In genomic region chrX:38473537-38474299, GRCm38 (mm10) we compare ENCODE assay signal across 8 mouse cellular contexts. TPM values are rescaled to one million over a fixed set of nuclear protein-coding genes. Genes with fewer than 3 reads are reported as not detected.
DNase-seq lines count a peak whose midpoint lies in the region; ATAC-seq and TF ChIP-seq lines count a peak whose summit lies in the region.

No protein-coding gene starts in this region.

- peak overlapping the region; percentile 72 for H3K4me3 ChIP-seq in erythroblast, embryonic 14.5 days (replicated peaks)
- H3K4me3 ChIP-seq in heart, embryonic 12.5 days, result peak overlapping the region; percentile 55
- peak overlapping the region; percentile 37 for H3K4me3 ChIP-seq in kidney, postnatal 0 days (replicated peaks; ENCODE audit: low read depth, low read length)
- peak overlapping the region; percentile 52 for H3K4me3 ChIP-seq in liver, embryonic 11.5 days (ENCODE audit: low read depth, low read length)
- peak overlapping the region; percentile 38 for H3K4me3 ChIP-seq in stomach, embryonic 14.5 days (ENCODE audit: low read depth, low read length)

- peak overlapping the region; percentile 51; the same call in 1 of the 2 replicates for H3K9ac ChIP-seq in heart, embryonic 12.5 days
- peak overlapping the region; percentile 46; the same call in 1 of the 2 replicates for H3K9ac ChIP-seq in kidney, postnatal 0 days (ENCODE audit: low read depth, low read length)
- H3K9ac ChIP-seq in liver, embryonic 11.5 days (ENCODE audit: low read depth, low read length), result peak overlapping the region; percentile 52
- no peak overlapping the region; the same call in 1 of the 2 replicates for H3K9ac ChIP-seq in stomach, embryonic 14.5 days (replicated peaks; ENCODE audit: low read depth, low read length)

- peaks cover 7% of the 10 kb centered on the region for H3K4me1 ChIP-seq in erythroblast, embryonic 14.5 days (ENCODE audit: control insufficient read depth)
- H3K4me1 ChIP-seq in heart, embryonic 12.5 days (replicated peaks), result no peaks in the 10 kb centered on the region
- no peaks in the 10 kb centered on the region for H3K4me1 ChIP-seq in kidney, postnatal 0 days (replicated peaks; ENCODE audit: insufficient read depth, low read length)
- no peaks in the 10 kb centered on the region for H3K4me1 ChIP-seq in liver, embryonic 11.5 days (replicated peaks; ENCODE audit: control insufficient read depth, insufficient read depth, low read length)
- no peaks in the 10 kb centered on the region for H3K4me1 ChIP-seq in stomach, embryonic 14.5 days (ENCODE audit: control insufficient read depth, insufficient read depth, low read length)

- peak overlapping the region; percentile 53 for H3K4me2 ChIP-seq in heart, embryonic 12.5 days
- peak overlapping the region; percentile 48 for H3K4me2 ChIP-seq in kidney, postnatal 0 days (ENCODE audit: low read length)
- H3K4me2 ChIP-seq in liver, embryonic 11.5 days, result peak overlapping the region; percentile 53
- peak overlapping the region; percentile 25; the same call in 1 of the 2 replicates for H3K4me2 ChIP-seq in stomach, embryonic 14.5 days (replicated peaks; ENCODE audit: low read depth, low read length)

- peak; percentile 65 for TF ChIP-seq CTCF in kidney, postnatal 0 days (IDR thresholded peaks at IDR 0.05; ENCODE audit: low read depth)

- WGBS in heart, embryonic 12.5 days, result 14% methylated on average over 32 of the region's 32 CpGs
- WGBS in kidney, postnatal 0 days, result 25% methylated on average over 32 of the region's 32 CpGs
- 11% methylated on average over 32 of the region's 32 CpGs for WGBS in liver, embryonic 11.5 days
- WGBS in stomach, embryonic 14.5 days, result 17% methylated on average over 32 of the region's 32 CpGs

- no peaks in the 10 kb centered on the region for H3K36me3 ChIP-seq in erythroblast, embryonic 14.5 days (ENCODE audit: control insufficient read depth)
- H3K36me3 ChIP-seq in heart, embryonic 12.5 days, result no peaks in the 10 kb centered on the region
- H3K36me3 ChIP-seq in kidney, postnatal 0 days (ENCODE audit: insufficient read depth, low read length), result no peaks in the 10 kb centered on the region
- no peaks in the 10 kb centered on the region for H3K36me3 ChIP-seq in liver, embryonic 11.5 days (ENCODE audit: control insufficient read depth, insufficient read depth, low read length)
- H3K36me3 ChIP-seq in stomach, embryonic 14.5 days (ENCODE audit: control insufficient read depth, insufficient read depth, low read length), result no peaks in the 10 kb centered on the region

- peak; percentile 64 to 70 for DNase-seq in B cell, adult 2 months
- DNase-seq in brain, adult 2 months (ENCODE audit: low read depth, low spot score), result peak; percentile 90
- DNase-seq in kidney, postnatal 0 days (ENCODE audit: low spot score), result peak; percentile 93
- DNase-seq in liver, embryonic 11.5 days (ENCODE audit: low spot score), result peak; percentile 64
- peak; percentile 61 for DNase-seq in naive thymus-derived CD4-positive, alpha-beta T cell, adult 2 months (ENCODE audit: low read depth)

- H3K27me3 ChIP-seq in erythroblast, embryonic 14.5 days (ENCODE audit: control insufficient read depth), result no peaks in the 10 kb centered on the region
- H3K27me3 ChIP-seq in heart, embryonic 12.5 days (replicated peaks), result no peaks in the 10 kb centered on the region
- H3K27me3 ChIP-seq in kidney, postnatal 0 days (ENCODE audit: insufficient read depth, low read length), result no peaks in the 10 kb centered on the region
- no peaks in the 10 kb centered on the region for H3K27me3 ChIP-seq in liver, embryonic 11.5 days (replicated peaks; ENCODE audit: control insufficient read depth, insufficient read depth, low read length)
- H3K27me3 ChIP-seq in stomach, embryonic 14.5 days (ENCODE audit: control insufficient read depth, insufficient read depth, low read length), result no peaks in the 10 kb centered on the region

- H3K9me3 ChIP-seq in erythroblast, embryonic 14.5 days (ENCODE audit: control insufficient read depth, low read length), result no peaks in the 10 kb centered on the region
- H3K9me3 ChIP-seq in heart, embryonic 12.5 days (replicated peaks), result no peaks in the 10 kb centered on the region
- no peaks in the 10 kb centered on the region for H3K9me3 ChIP-seq in kidney, postnatal 0 days (replicated peaks; ENCODE audit: low read length)
- H3K9me3 ChIP-seq in liver, embryonic 11.5 days (ENCODE audit: control insufficient read depth, low read length), result no peaks in the 10 kb centered on the region
- H3K9me3 ChIP-seq in stomach, embryonic 14.5 days (ENCODE audit: control insufficient read depth, low read depth, low read length), result no peaks in the 10 kb centered on the region

- H3K27ac ChIP-seq in heart, embryonic 12.5 days (ENCODE audit: poor library complexity, severe bottlenecking), result peak overlapping the region; percentile 92
- peak overlapping the region; percentile 92 for H3K27ac ChIP-seq in kidney, postnatal 0 days
- peak overlapping the region; percentile 85 for H3K27ac ChIP-seq in liver, embryonic 11.5 days (ENCODE audit: low read depth, low read length)
- peak overlapping the region; percentile 89 for H3K27ac ChIP-seq in stomach, embryonic 14.5 days (ENCODE audit: low read length)

- peak; percentile 99 for ATAC-seq in heart, embryonic 12.5 days (ENCODE audit: insufficient number of reproducible peaks, low FRiP score)
- ATAC-seq in kidney, postnatal 0 days (replicated peaks; ENCODE audit: low FRiP score, low read depth), result peak; percentile 99
- ATAC-seq in liver, embryonic 11.5 days (replicated peaks; ENCODE audit: low FRiP score), result peak; percentile 93
- peak; percentile 91 for ATAC-seq in stomach, embryonic 14.5 days (ENCODE audit: insufficient number of reproducible peaks, insufficient read depth, low FRiP score, low read depth)

RNA-seq across cellular contexts. Expression of gene Lamp2, which starts 17.5 kb away (rescaled TPM):
- polyA plus RNA-seq in erythroblast, embryonic 14.5 days (2012), result 0.10 and 0.18 TPM in 2 replicates
- 149 and 153 TPM in 2 replicates for polyA plus RNA-seq in heart, embryonic 12.5 days (2016; fragmentation: Nextera tagmentation; extraction: Ambion mirVana)
- 308 and 316 TPM in 2 replicates for polyA plus RNA-seq in kidney, postnatal 0 days (2015; fragmentation: Nextera tagmentation; extraction: Ambion mirVana)
- polyA plus RNA-seq in liver, embryonic 11.5 days (2014; fragmentation: Nextera tagmentation; extraction: Ambion mirVana), result 76.0 and 81.4 TPM in 2 replicates
- 173 and 184 TPM in 2 replicates for polyA plus RNA-seq in stomach, embryonic 14.5 days (2014; fragmentation: Nextera tagmentation; extraction: Ambion mirVana)

Comparison
In these comparisons a context has a peak if more than half of its experiments do, and no peak if none do; other contexts are left out.
1. Peak in every context shown above with its lines: DNase-seq, ATAC-seq, H3K4me3 ChIP-seq and H3K27ac ChIP-seq.
2. RNA of gene Lamp2, which starts 17.5 kb away (polyA plus RNA-seq): 308 to 316 TPM in kidney, postnatal 0 days, 173 to 184 TPM in stomach, embryonic 14.5 days, 149 to 153 TPM in heart, embryonic 12.5 days and 76.0 to 81.4 TPM in liver, embryonic 11.5 days; 0.10 to 0.18 TPM in erythroblast, embryonic 14.5 days; every median in the first group is over 10 times any median in the second.